Mouse (Mus musculus) heart, adult 9 months (tissue): ENCODE data around the gene Tmem212.

Experiments
- DNase-seq, 2 experiments: peaks; one replicate each; pipeline ENCODE4 v3.0.0; 2022; ENCODE audit warnings: low spot score in 2 of 2

Gene Tmem212

GRCm38 (mm10) chr3:27899012-27899726 is 3.0 kb upstream of the Tmem212 start:
- DNase-seq: peak; percentile 84

GRCm38 (mm10) chr3:27898178-27898577 is 2.0 kb upstream of the Tmem212 start:
- no peak for DNase-seq

- peak; percentile 47 to 50 for DNase-seq
These were observed 9.6 kb downstream of the Tmem212 start for GRCm38 (mm10) chr3:27886578-27886977.

GRCm38 (mm10) chr3:27885585-27885984 is 10.6 kb downstream of the Tmem212 start:
- no peak for DNase-seq

- DNase-seq: peak in 1 of 2 experiments; percentile 31
These were observed 14.0 kb downstream of the Tmem212 start for GRCm38 (mm10) chr3:27881897-27882835.

- DNase-seq: no peak
These were observed 17.1 kb downstream of the Tmem212 start for GRCm38 (mm10) chr3:27878854-27879610.

GRCm38 (mm10) chr3:27873268-27874073 is 22.7 kb downstream of the Tmem212 start:
- DNase-seq: no peak

- no peak for DNase-seq
These were observed 23.7 kb downstream of the Tmem212 start for GRCm38 (mm10) chr3:27872429-27872828.

GRCm38 (mm10) chr3:27871891-27872290 is 24.3 kb downstream of the Tmem212 start:
- no peak for DNase-seq

GRCm38 (mm10) chr3:27871371-27871770 is 24.8 kb downstream of the Tmem212 start:
- no peak for DNase-seq

- no peak for DNase-seq
These were observed 27.5 kb downstream of the Tmem212 start for GRCm38 (mm10) chr3:27868681-27869080.

- no peak for DNase-seq
These were observed 28.4 kb downstream of the Tmem212 start for GRCm38 (mm10) chr3:27867731-27868130.

- peak; percentile 88 to 91 for DNase-seq
These were observed 33.1 kb downstream of the Tmem212 start for GRCm38 (mm10) chr3:27862821-27863740.

- peak; percentile 58 to 75 for DNase-seq
These were observed 34.6 kb downstream of the Tmem212 start for GRCm38 (mm10) chr3:27861601-27862000.

- no peak for DNase-seq
These were observed 35.1 kb downstream of the Tmem212 start for GRCm38 (mm10) chr3:27861086-27861485.

- peak; percentile 44 to 59 for DNase-seq
These were observed 37.0 kb downstream of the Tmem212 start for GRCm38 (mm10) chr3:27859161-27859561.

GRCm38 (mm10) chr3:27858441-27859115 is 37.6 kb downstream of the Tmem212 start:
- no peak for DNase-seq

GRCm38 (mm10) chr3:27856288-27856687 is 39.9 kb downstream of the Tmem212 start:
- no peak for DNase-seq

GRCm38 (mm10) chr3:27854431-27855180 is 41.6 kb downstream of the Tmem212 start:
- no peak for DNase-seq
